Mouse (Mus musculus): ENCODE results near the gene Arl6ip6. TPM values are rescaled to one million over a fixed set of nuclear protein-coding genes. Genes with fewer than 3 reads are reported as not detected.

Gene Arl6ip6
- polyA plus RNA-seq (2012; rRNA removed): 7.8 and 8.0 TPM in 2 replicates

DNA sequence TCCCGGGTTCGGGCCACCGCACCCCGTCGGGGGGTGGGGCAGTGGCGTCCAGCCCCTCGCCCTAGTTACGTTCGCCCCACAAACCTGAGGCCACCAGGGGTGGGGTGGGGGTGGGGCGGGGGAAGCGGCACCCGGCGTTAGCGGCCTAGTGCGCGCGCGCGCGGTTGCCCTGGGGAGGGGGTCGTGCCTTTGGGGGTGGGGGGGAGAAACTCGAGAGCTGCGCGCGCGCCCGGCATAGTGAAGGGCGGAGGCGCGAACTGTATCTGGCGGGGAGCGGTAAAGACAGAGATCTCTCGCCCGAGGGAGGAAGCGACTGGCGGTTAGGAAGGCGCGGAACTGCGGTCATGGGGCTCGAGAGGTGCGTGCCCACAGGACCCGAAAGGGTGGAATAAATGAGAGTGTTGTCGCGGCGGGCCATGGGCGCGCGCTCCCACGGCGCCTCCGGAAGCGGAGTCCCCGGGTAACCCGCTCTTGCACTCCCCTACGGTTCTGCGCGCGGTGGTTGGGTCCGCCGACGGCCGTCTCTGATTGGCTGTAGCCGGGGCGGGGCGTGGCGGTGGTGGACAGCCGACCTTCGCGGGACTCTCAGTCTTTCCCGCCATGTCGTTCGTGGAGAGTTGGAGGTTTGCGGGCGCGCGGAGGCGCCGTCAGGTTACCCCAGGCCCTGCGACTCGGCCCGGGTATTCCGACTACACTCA lies at the start of gene Arl6ip6:
TSS of gene Arl6ip6 (plus strand) at position 204 of the 698 bp plus-strand sequence.
- Histone ChIP-seq H3K36me3 (ENCODE audit: control insufficient read depth, insufficient read depth, low read length) (peaks cover 7% of the 10 kb centered on the region), H3K4me3 (ENCODE audit: extremely low read depth, insufficient read depth, insufficient read length) (peak within 1 kb of the TSS; percentile 92), H3K27ac (ENCODE audit: insufficient read depth, low read length) (peak within 1 kb of the TSS; percentile 99), H3K27me3 (ENCODE audit: control insufficient read depth, insufficient read depth, low read length) (no peaks in the 10 kb centered on the region), H3K4me1 (ENCODE audit: control insufficient read depth, insufficient read depth, insufficient read length) (peaks cover 2% of the 10 kb centered on the region; the same call in 1 of the 2 replicates)
- no peak for TF ChIP-seq CTCF (IDR thresholded peaks at IDR 0.05; ENCODE audit: extremely low read depth, insufficient read depth, insufficient read length, insufficient replicate concordance)
- peak; percentile 49 for TF ChIP-seq POLR2A (IDR thresholded peaks at IDR 0.05; ENCODE audit: low read depth, low read length)
- under 1% methylated on average over 76 of the region's 82 CpGs for WGBS
- peak; percentile 90 to 98 for DNase-seq (ENCODE audit: low read depth in 1 of 2, low spot score in 2 of 2)

DNA sequence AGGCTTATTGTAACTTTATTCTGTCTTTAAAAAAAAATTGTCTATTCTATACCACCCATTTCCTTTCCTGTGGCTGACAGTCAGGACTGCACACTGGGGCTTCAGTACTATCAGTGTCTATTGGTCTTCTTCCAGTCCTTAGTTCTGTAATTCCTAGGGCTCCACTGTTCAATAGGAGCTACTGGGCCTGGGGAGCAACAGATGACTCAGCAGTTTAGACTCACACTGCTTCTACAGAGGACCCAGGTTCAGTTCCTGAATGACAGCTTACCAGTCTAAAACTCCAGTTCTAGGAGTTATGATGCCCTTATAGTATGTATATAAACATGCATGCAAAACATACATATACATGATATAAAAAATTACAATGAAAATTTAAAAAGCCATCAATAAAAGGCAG lies 44.7 kb upstream of the Arl6ip6 start:
- Histone ChIP-seq H3K4me3 (ENCODE audit: extremely low read depth, insufficient read depth, insufficient read length) (no peak overlapping the region), H3K36me3 (ENCODE audit: control insufficient read depth, insufficient read depth, low read length) (peaks cover 28% of the 10 kb centered on the region), H3K27ac (ENCODE audit: insufficient read depth, low read length) (no peak overlapping the region), H3K4me1 (ENCODE audit: control insufficient read depth, insufficient read depth, insufficient read length) (no peaks in the 10 kb centered on the region; the same call in 1 of the 2 replicates), H3K27me3 (ENCODE audit: control insufficient read depth, insufficient read depth, low read length) (no peaks in the 10 kb centered on the region)
- TF ChIP-seq POLR2A (IDR thresholded peaks at IDR 0.05; ENCODE audit: low read depth, low read length) (no peak), CTCF (IDR thresholded peaks at IDR 0.05; ENCODE audit: extremely low read depth, insufficient read depth, insufficient read length, insufficient replicate concordance) (no peak)
- DNase-seq (ENCODE audit: low read depth in 1 of 2, low spot score in 2 of 2): no peak

DNA sequence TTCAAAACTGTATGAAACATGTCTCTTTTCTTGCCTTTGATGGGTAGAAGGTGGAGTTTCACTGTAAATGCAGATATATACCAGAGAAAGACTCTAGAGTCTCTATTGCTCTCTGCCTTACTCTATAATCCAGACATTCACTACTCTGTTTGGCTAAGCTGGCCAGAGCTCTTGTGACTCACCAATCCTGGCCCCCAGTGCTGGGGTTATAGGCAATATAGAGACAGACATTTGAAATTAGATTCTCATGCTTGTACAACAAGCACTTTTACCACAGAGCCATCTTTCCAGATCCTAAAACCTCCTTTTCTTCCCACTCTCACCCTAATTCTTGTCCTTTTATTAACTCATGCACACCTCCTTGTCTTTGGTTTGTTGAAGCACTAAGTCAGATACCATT lies 17.6 kb upstream of the Arl6ip6 start:
- peaks cover 12% of the 10 kb centered on the region for H3K36me3 ChIP-seq (ENCODE audit: control insufficient read depth, insufficient read depth, low read length)
- no peak overlapping the region for H3K27ac ChIP-seq (ENCODE audit: insufficient read depth, low read length)
- H3K4me3 ChIP-seq (ENCODE audit: extremely low read depth, insufficient read depth, insufficient read length): no peak overlapping the region
- H3K4me1 ChIP-seq (ENCODE audit: control insufficient read depth, insufficient read depth, insufficient read length): no peaks in the 10 kb centered on the region
- DNase-seq (ENCODE audit: low read depth in 1 of 2, low spot score in 2 of 2): no peak
- H3K27me3 ChIP-seq (ENCODE audit: control insufficient read depth, insufficient read depth, low read length): no peaks in the 10 kb centered on the region
- TF ChIP-seq CTCF (IDR thresholded peaks at IDR 0.05; ENCODE audit: extremely low read depth, insufficient read depth, insufficient read length, insufficient replicate concordance) (no peak), POLR2A (IDR thresholded peaks at IDR 0.05; ENCODE audit: low read depth, low read length) (no peak)

DNA sequence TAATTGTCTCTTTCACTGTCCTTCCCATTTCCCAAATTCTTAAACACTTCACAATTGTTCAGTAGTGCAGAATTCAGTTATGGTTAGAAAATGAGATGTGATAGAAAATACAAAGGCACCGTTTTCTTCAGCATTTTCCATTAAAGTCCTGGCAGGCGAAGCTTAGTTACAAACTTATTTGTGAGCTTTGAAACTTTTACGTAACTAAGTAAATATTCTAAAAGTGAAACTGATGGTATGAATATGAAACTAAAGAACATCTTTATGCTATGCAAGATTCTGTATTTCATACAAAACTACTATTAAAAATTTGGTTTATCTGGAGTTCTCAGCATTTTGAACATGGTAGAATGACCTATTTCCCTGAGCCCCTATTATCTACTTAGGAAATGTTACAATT lies 12.6 kb upstream of the Arl6ip6 start:
- DNase-seq (ENCODE audit: low read depth in 1 of 2, low spot score in 2 of 2): no peak
- H3K27ac ChIP-seq (ENCODE audit: insufficient read depth, low read length): no peak overlapping the region
- peaks cover 8% of the 10 kb centered on the region for H3K36me3 ChIP-seq (ENCODE audit: control insufficient read depth, insufficient read depth, low read length)
- TF ChIP-seq CTCF (IDR thresholded peaks at IDR 0.05; ENCODE audit: extremely low read depth, insufficient read depth, insufficient read length, insufficient replicate concordance) (no peak), POLR2A (IDR thresholded peaks at IDR 0.05; ENCODE audit: low read depth, low read length) (no peak)
- H3K4me3 ChIP-seq (ENCODE audit: extremely low read depth, insufficient read depth, insufficient read length): no peak overlapping the region
- WGBS: 87% methylated on average over 3 of the region's 3 CpGs
- no peaks in the 10 kb centered on the region for H3K4me1 ChIP-seq (ENCODE audit: control insufficient read depth, insufficient read depth, insufficient read length)
- H3K27me3 ChIP-seq (ENCODE audit: control insufficient read depth, insufficient read depth, low read length): no peaks in the 10 kb centered on the region

DNA sequence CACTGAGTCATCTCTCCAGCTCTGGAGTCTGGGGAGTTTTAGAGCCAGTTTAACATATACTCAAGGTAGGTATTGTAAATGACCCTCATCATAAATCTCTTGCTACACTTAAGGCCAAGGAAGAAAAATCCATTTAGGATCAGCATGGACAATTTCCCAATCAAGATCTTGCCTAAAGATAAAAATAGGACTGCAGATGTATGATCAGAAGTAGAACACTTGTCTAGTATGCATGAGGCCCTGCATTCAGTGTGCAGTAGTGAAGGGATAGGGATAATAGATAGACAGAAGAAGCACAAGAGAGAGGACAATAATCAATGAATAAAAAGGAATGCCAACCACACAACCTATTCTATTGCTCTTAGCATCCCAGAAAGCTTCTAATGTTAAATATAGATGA lies 11.7 kb upstream of the Arl6ip6 start:
- H3K27me3 ChIP-seq (ENCODE audit: control insufficient read depth, insufficient read depth, low read length): no peaks in the 10 kb centered on the region
- DNase-seq (ENCODE audit: low read depth in 1 of 2, low spot score in 2 of 2): no peak

DNA sequence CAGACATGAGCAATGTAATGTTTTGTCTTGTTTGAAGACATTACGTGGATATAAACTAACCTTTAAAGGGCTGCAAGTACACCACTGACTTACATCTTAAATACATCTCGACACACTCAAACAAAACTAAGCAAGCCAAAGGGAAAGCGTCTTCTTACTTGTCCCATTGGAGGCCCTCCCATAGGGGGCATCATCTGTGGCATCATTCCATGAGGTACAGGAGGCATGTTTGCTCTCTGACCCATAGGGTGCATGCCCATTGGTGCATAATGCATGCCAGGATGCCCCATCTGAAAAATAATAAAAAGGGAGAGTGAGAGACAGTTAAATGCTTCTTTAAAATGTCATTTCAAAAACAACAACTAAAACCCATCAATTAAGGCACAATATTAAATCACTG lies 1.7 kb upstream of the Arl6ip6 start:
- DNase-seq (ENCODE audit: low read depth in 1 of 2, low spot score in 2 of 2): no peak
- Histone ChIP-seq H3K36me3 (ENCODE audit: control insufficient read depth, insufficient read depth, low read length) (peaks cover 3% of the 10 kb centered on the region), H3K4me3 (ENCODE audit: extremely low read depth, insufficient read depth, insufficient read length) (no peak overlapping the region), H3K27ac (ENCODE audit: insufficient read depth, low read length) (no peak overlapping the region), H3K4me1 (ENCODE audit: control insufficient read depth, insufficient read depth, insufficient read length) (peaks cover 2% of the 10 kb centered on the region; the same call in 1 of the 2 replicates), H3K27me3 (ENCODE audit: control insufficient read depth, insufficient read depth, low read length) (no peaks in the 10 kb centered on the region)
- 89% methylated on average over 3 of the region's 3 CpGs for WGBS
- no peak for TF ChIP-seq CTCF (IDR thresholded peaks at IDR 0.05; ENCODE audit: extremely low read depth, insufficient read depth, insufficient read length, insufficient replicate concordance)
- TF ChIP-seq POLR2A (IDR thresholded peaks at IDR 0.05; ENCODE audit: low read depth, low read length): no peak

More for the DNA sequence above, 11.7 kb upstream of the Arl6ip6 start:
- Histone ChIP-seq H3K36me3 (ENCODE audit: control insufficient read depth, insufficient read depth, low read length) (peaks cover 4% of the 10 kb centered on the region), H3K4me3 (ENCODE audit: extremely low read depth, insufficient read depth, insufficient read length) (no peak overlapping the region), H3K27ac (ENCODE audit: insufficient read depth, low read length) (no peak overlapping the region), H3K4me1 (ENCODE audit: control insufficient read depth, insufficient read depth, insufficient read length) (no peaks in the 10 kb centered on the region; the same call in 1 of the 2 replicates)
- no peak for TF ChIP-seq CTCF (IDR thresholded peaks at IDR 0.05; ENCODE audit: extremely low read depth, insufficient read depth, insufficient read length, insufficient replicate concordance)
- no peak for TF ChIP-seq POLR2A (IDR thresholded peaks at IDR 0.05; ENCODE audit: low read depth, low read length)
